Mouse (Mus musculus): ENCODE measurements around the gene Abhd11.

- no peak for TF ChIP-seq GATA1 (IDR thresholded peaks at IDR 0.05; ENCODE audit: borderline replicate concordance, low read length)
- no peak for TF ChIP-seq CTCF (IDR thresholded peaks at IDR 0.05; ENCODE audit: low read depth, low read length)
- TF ChIP-seq TAL1 (conservative IDR thresholded peaks at IDR 0.05; ENCODE audit: low read depth, low read length) = no peak
These were observed 42.8 kb upstream of the Abhd11 start for GRCm38 (mm10) chr5:134965852-134966821.
